Mouse (Mus musculus) liver, postnatal 0 days (tissue): ENCODE results near the gene Clstn1. TPM values are rescaled to one million over a fixed set of nuclear protein-coding genes. Genes with fewer than 3 reads are reported as not detected.

Source experiments
- ATAC-seq: fragments of 200-750 bp; cut with Nextera tagmentation; 2 replicates; pipeline ENCODE4 v1.8.0; 2017; ENCODE audit warnings: mild to moderate bottlenecking, moderate library complexity
- DNase-seq: peaks from one replicate; pipeline ENCODE4 v3.0.0-alpha.2; 2016
- H3K27ac ChIP-seq: fragments of 300-500 bp; sonication (generic); 2 replicates; pipeline ENCODE4 v1.5.1; 2014; ENCODE audit warnings: antibody characterized with exemption, moderate library complexity, mild to moderate bottlenecking, low read depth
- H3K27me3 ChIP-seq: fragments of 300-500 bp; sonication (generic); 2 replicates; pipeline ENCODE4 v1.6.1; 2014; ENCODE audit warnings: low read length, control low read depth, mixed read lengths; ENCODE audit not compliant: insufficient read depth
- H3K36me3 ChIP-seq: fragments of 300-500 bp; sonication (generic); replicated peaks from 2 replicates; pipeline ENCODE4 v1.6.1; 2014; ENCODE audit warnings: mild to moderate bottlenecking, control low read depth, low read length, moderate library complexity, mixed read lengths; ENCODE audit not compliant: insufficient read depth
- H3K4me1 ChIP-seq: fragments of 300-500 bp; sonication (generic); 2 replicates; pipeline ENCODE4 v1.6.1; 2014; ENCODE audit warnings: antibody characterized with exemption, mild to moderate bottlenecking, control low read depth; ENCODE audit not compliant: insufficient read depth
- H3K4me2 ChIP-seq: fragments of 300-500 bp; sonication (generic); 2 replicates; pipeline ENCODE4 v1.6.1; 2014; ENCODE audit warnings: low read depth, mild to moderate bottlenecking, low read length, moderate library complexity, mixed read lengths
- H3K4me3 ChIP-seq: fragments of 300-500 bp; sonication (generic); 2 replicates; pipeline ENCODE4 v1.5.1; 2014; ENCODE audit warnings: low read depth, low read length
- H3K9ac ChIP-seq: fragments of 300-500 bp; sonication (generic); replicated peaks from 2 replicates; pipeline ENCODE4 v1.6.1; 2014; ENCODE audit warnings: mild to moderate bottlenecking, moderate library complexity
- H3K9me3 ChIP-seq: fragments of 300-500 bp; sonication (generic); 2 replicates; pipeline ENCODE4 v1.6.1; 2016; ENCODE audit warnings: mild to moderate bottlenecking, control low read depth, low read length, mixed read lengths
- CTCF ChIP-seq: sonication (generic); IDR thresholded peaks from 2 replicates; pipeline ENCODE4 v1.5.1; 2016; ENCODE audit warnings: antibody characterized with exemption, low read depth
- EP300 ChIP-seq: IDR thresholded peaks from 2 replicates; pipeline ENCODE4 v1.6.1; 2016; ENCODE audit warnings: antibody characterized with exemption, low read depth, mild to moderate bottlenecking
- WGBS: fragments of 180-500 bp; shearing (Covaris S2); extraction: QIAGEN DNeasy Blood & Tissue Kit; methylation state at CpG from one replicate; pipeline ENCODE4 v1.1.7; 2014; ENCODE audit not compliant: insufficient replicate concordance; 5-methylcytosine and 5-hydroxymethylcytosine counted together
- polyA plus RNA-seq: library from polyadenylated mRNA; unstranded; fragments of >200 nt; fragmentation: Nextera tagmentation; extraction: Ambion mirVana; gene quantifications from 2 replicates; pipeline ENCODE4 v1.2.1, GENCODE M21; 2015

Gene Clstn1
- polyA plus RNA-seq, 1 experiment from 2014 or later: 2.1 TPM

DNA sequence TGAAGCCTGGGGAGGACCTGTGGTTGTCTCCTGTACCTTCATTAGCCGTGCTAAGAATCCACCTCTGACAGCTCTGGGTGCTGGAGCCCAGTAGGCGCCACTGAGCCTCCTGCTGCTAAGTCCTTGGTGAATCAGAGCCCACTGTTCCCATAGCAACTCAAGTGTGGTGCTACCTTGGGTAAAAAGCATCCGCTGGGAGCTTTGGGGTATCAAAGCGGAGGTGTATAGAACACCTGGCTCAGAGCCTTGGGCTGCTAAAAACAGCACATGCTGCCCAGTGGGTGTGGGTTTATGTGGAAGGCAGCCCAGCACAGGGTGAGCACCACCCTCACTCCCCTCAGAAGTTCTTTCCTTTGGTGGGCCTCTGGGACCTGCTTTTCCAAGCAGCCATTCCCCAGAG is 30.2 kb upstream of the Clstn1 start:
- H3K4me3 ChIP-seq: no peak overlapping the region
- H3K9me3 ChIP-seq: no peaks in the 10 kb centered on the region
- H3K36me3 ChIP-seq: no peaks in the 10 kb centered on the region
- no peaks in the 10 kb centered on the region for H3K4me1 ChIP-seq
- no peak overlapping the region for H3K9ac ChIP-seq
- H3K27me3 ChIP-seq: no peaks in the 10 kb centered on the region
- DNase-seq (no peak), ATAC-seq (no peak)
- no peak overlapping the region for H3K27ac ChIP-seq
- TF ChIP-seq EP300 (no peak), CTCF (no peak)
- WGBS: 81% methylated on average over 4 of the region's 4 CpGs
- no peak overlapping the region for H3K4me2 ChIP-seq

DNA sequence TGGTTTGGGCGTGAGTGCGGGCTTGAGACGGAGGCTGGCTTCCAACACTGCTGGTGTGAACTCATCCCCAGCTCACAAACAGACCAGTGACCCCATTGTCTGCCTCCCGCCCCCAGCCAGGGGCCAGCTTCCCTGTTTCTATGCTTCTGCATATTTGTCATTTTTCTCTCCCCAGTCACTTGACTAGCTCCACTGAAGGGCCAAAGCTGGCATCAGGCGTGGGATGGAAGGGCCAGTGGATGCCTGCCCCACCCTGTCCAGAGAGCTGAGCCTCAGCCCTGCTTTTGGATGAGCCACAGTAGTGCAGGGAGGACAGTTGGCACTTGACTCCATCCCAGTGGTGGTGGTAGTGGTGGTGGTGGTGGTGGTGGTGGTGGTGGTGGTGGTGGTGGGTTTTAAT is 28.4 kb upstream of the Clstn1 start:
- Histone ChIP-seq H3K9ac (no peak overlapping the region), H3K4me2 (no peak overlapping the region), H3K36me3 (no peaks in the 10 kb centered on the region), H3K4me1 (no peaks in the 10 kb centered on the region; the same call in 1 of the 2 replicates), H3K4me3 (no peak overlapping the region), H3K27me3 (no peaks in the 10 kb centered on the region), H3K9me3 (no peaks in the 10 kb centered on the region), H3K27ac (no peak overlapping the region)
- ATAC-seq (no peak), DNase-seq (no peak)
- WGBS: 87% methylated on average over 5 of the region's 5 CpGs
- TF ChIP-seq CTCF (no peak), EP300 (no peak)

GRCm38 (mm10) chr4:149558389-149558788 is 27.9 kb upstream of the Clstn1 start:
- Histone ChIP-seq H3K27me3 (no peaks in the 10 kb centered on the region), H3K27ac (no peak overlapping the region), H3K36me3 (no peaks in the 10 kb centered on the region), H3K9me3 (no peaks in the 10 kb centered on the region), H3K9ac (no peak overlapping the region), H3K4me3 (no peak overlapping the region), H3K4me1 (no peaks in the 10 kb centered on the region; the same call in 1 of the 2 replicates), H3K4me2 (no peak overlapping the region)
- DNase-seq (no peak), ATAC-seq (no peak)
- TF ChIP-seq CTCF: no peak
- WGBS: 74% methylated on average over 3 of the region's 3 CpGs

GRCm38 (mm10) chr4:149561392-149561791 is 24.9 kb upstream of the Clstn1 start:
- Histone ChIP-seq H3K4me1 (peaks cover 3% of the 10 kb centered on the region; the same call in 1 of the 2 replicates), H3K9ac (no peak overlapping the region), H3K27ac (no peak overlapping the region), H3K4me3 (no peak overlapping the region), H3K27me3 (no peaks in the 10 kb centered on the region), H3K4me2 (no peak overlapping the region), H3K9me3 (no peaks in the 10 kb centered on the region), H3K36me3 (no peaks in the 10 kb centered on the region)
- 71% methylated on average over 4 of the region's 4 CpGs for WGBS
- no peak for ATAC-seq
- no peak for DNase-seq
- no peak for TF ChIP-seq CTCF
- no peak for TF ChIP-seq EP300

GRCm38 (mm10) chr4:149561986-149562904 is 24.0 kb upstream of the Clstn1 start:
- TF ChIP-seq EP300 (no peak), CTCF (no peak)
- Histone ChIP-seq H3K36me3 (no peaks in the 10 kb centered on the region), H3K4me2 (no peak overlapping the region), H3K9me3 (no peaks in the 10 kb centered on the region), H3K4me3 (no peak overlapping the region), H3K27ac (no peak overlapping the region), H3K4me1 (peaks cover 3% of the 10 kb centered on the region; the same call in 1 of the 2 replicates), H3K9ac (no peak overlapping the region), H3K27me3 (no peaks in the 10 kb centered on the region)
- DNase-seq: no peak
- WGBS: 44% methylated on average over 21 of the region's 21 CpGs
- ATAC-seq: no peak

GRCm38 (mm10) chr4:149562905-149563347 is 23.3 kb upstream of the Clstn1 start:
- 51% methylated on average over 7 of the region's 7 CpGs for WGBS

More at GRCm38 (mm10) chr4:149562905-149563347, 23.3 kb upstream of the Clstn1 start:
- H3K4me3 ChIP-seq: no peak overlapping the region
- no peaks in the 10 kb centered on the region for H3K9me3 ChIP-seq
- H3K4me1 ChIP-seq: peaks cover 3% of the 10 kb centered on the region; the same call in 1 of the 2 replicates
- no peak for DNase-seq
- no peak overlapping the region for H3K27ac ChIP-seq
- H3K9ac ChIP-seq: no peak overlapping the region
- H3K36me3 ChIP-seq: no peaks in the 10 kb centered on the region
- no peak overlapping the region for H3K4me2 ChIP-seq
- no peak for ATAC-seq
- no peak for TF ChIP-seq CTCF
- TF ChIP-seq EP300: no peak
- H3K27me3 ChIP-seq: no peaks in the 10 kb centered on the region
